Mouse (Mus musculus) liver, adult 2 months (tissue): ENCODE results near the gene Tox2.

Experiments
- CTCF ChIP-seq: fragments of 200-500 bp; IDR thresholded peaks from 2 replicates; pipeline ENCODE4 v1.5.1; 2011; ENCODE audit warnings: low read depth, low read length, control low read depth
- POLR2A ChIP-seq: fragments of 200-500 bp; IDR thresholded peaks from 2 replicates; pipeline ENCODE4 v1.6.1; 2011; ENCODE audit warnings: low read length, control low read depth; ENCODE audit not compliant: insufficient read depth; ENCODE audit errors: extremely low read depth

DNA sequence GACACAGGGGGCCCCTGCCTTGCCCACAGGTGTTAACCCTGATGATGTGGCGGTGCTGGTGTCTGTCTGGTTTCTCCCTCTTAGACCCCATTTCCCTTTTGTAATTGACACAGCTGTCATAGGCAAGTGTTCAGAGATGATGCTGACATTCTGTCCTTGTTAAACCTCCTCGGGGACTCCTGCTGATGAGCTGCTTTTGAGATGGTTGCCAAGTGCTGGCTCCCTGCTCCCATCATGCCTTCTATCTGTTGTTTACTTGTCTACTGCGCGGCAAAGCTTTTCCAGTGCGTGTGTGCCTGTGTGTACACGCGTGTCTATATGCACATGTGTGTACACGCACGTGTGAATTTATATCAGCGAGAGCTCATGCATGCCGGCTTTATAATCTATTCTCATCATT is 31.0 kb upstream of the Tox2 start:
- TF ChIP-seq CTCF = no peak
- TF ChIP-seq POLR2A = no peak
